Mouse (Mus musculus): Measurements from ENCODE around the gene Hoxc11.

Gene Hoxc11

GRCm38 (mm10) chr15:102954192-102955006 is at the start of gene Hoxc11:
TSS of gene Hoxc11 (plus strand) at chr15:102954427.
- in situ Hi-C loops (cut with MboI; ENCODE audit: unreplicated experiment in 2 of 2) = no loop called here

GRCm38 (mm10) chr15:102904946-102905345 is 49.3 kb upstream of the Hoxc11 start:
- in situ Hi-C loops (cut with MboI; ENCODE audit: unreplicated experiment in 2 of 2) = no loop called here

GRCm38 (mm10) chr15:102909536-102909935 is 44.7 kb upstream of the Hoxc11 start:
- in situ Hi-C loops (cut with MboI; ENCODE audit: unreplicated experiment in 2 of 2) = no loop called here

GRCm38 (mm10) chr15:102910038-102910437 is 44.2 kb upstream of the Hoxc11 start:
- in situ Hi-C loops (cut with MboI; ENCODE audit: unreplicated experiment in 2 of 2) = no loop called here

- in situ Hi-C loops (cut with MboI; ENCODE audit: unreplicated experiment in 2 of 2) = no loop called here
Observed at GRCm38 (mm10) chr15:102910496-102911095, 43.6 kb upstream of the Hoxc11 start.

- in situ Hi-C loops (cut with MboI; ENCODE audit: unreplicated experiment in 2 of 2) = no loop called here
Observed at GRCm38 (mm10) chr15:102913038-102913585, 41.1 kb upstream of the Hoxc11 start.

- in situ Hi-C loops (cut with MboI; ENCODE audit: unreplicated experiment in 2 of 2) = no loop called here
Observed at GRCm38 (mm10) chr15:102917972-102918572, 36.2 kb upstream of the Hoxc11 start.

- in situ Hi-C loops (cut with MboI; ENCODE audit: unreplicated experiment in 2 of 2) = no loop called here
Observed at GRCm38 (mm10) chr15:102918611-102919265, 35.5 kb upstream of the Hoxc11 start.

- in situ Hi-C loops (cut with MboI; ENCODE audit: unreplicated experiment in 2 of 2) = no loop called here
Observed at GRCm38 (mm10) chr15:102919336-102920180, 34.7 kb upstream of the Hoxc11 start.

GRCm38 (mm10) chr15:102920619-102921018 is 33.6 kb upstream of the Hoxc11 start:
- in situ Hi-C loops (cut with MboI; ENCODE audit: unreplicated experiment in 2 of 2) = no loop called here

- in situ Hi-C loops (cut with MboI; ENCODE audit: unreplicated experiment in 2 of 2) = no loop called here
Observed at GRCm38 (mm10) chr15:102921053-102922011, 32.9 kb upstream of the Hoxc11 start, which contains the start of gene Hoxc13. TSS of gene Hoxc13 (plus strand) at chr15:102921103.

GRCm38 (mm10) chr15:102922012-102922362 is 32.2 kb upstream of the Hoxc11 start:
- in situ Hi-C loops (cut with MboI; ENCODE audit: unreplicated experiment in 2 of 2) = no loop called here

GRCm38 (mm10) chr15:102922636-102923500 is 31.4 kb upstream of the Hoxc11 start:
- in situ Hi-C loops (cut with MboI; ENCODE audit: unreplicated experiment in 2 of 2) = no loop called here

- in situ Hi-C loops (cut with MboI; ENCODE audit: unreplicated experiment in 2 of 2) = no loop called here
Observed at GRCm38 (mm10) chr15:102927032-102927645, 27.1 kb upstream of the Hoxc11 start.

GRCm38 (mm10) chr15:102931706-102932358 is 22.4 kb upstream of the Hoxc11 start:
- in situ Hi-C loops (cut with MboI; ENCODE audit: unreplicated experiment in 2 of 2) = no loop called here

- in situ Hi-C loops (cut with MboI; ENCODE audit: unreplicated experiment in 2 of 2) = no loop called here
Observed at GRCm38 (mm10) chr15:102934438-102934837, 19.8 kb upstream of the Hoxc11 start.

GRCm38 (mm10) chr15:102934897-102935296 is 19.3 kb upstream of the Hoxc11 start:
- in situ Hi-C loops (cut with MboI; ENCODE audit: unreplicated experiment in 2 of 2) = no loop called here

Measured in v-Abl transformed pro-B cells (cell line).